8 mouse cellular contexts compared by ENCODE assay signal in the genomic region with DNA sequence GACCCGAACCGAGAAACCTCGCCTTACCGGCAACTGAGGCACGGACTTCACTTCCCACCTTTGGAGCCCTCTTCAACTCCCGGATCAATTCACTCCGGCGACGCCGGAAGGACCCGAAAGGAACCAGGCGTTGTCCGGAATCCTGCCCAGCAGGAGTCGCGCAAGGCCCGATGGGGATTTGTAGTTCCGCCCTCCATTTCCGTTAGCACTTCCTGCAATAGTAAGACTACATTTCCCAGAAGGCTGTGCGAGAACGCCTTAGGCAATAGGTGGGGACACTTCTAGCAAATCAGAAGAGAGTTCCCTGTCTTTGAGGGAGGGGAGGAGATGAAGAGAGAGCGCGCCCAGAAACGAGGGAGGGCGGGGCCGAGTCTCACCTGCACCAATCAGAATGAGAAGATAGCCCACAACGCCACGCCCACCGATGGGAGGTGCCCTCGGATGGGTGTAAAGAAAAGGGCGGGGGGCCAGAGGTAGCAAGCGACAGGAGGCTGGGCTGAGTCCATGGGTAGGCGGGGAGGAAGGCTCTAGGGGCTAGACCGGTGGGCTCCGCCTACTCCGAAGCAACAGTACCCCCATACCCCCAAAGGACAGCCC. TPM values are rescaled to one million over a fixed set of nuclear protein-coding genes. Genes with fewer than 3 reads are reported as not detected.
DNase-seq lines count a peak whose midpoint lies in the region; ATAC-seq and TF ChIP-seq lines count a peak whose summit lies in the region.

A gene (minus strand): TSS at position 162 of the 597 bp plus-strand sequence.

- H3K27ac ChIP-seq in MEL (ENCODE audit: control insufficient read depth, low read depth, low read length) = peak within 1 kb of the TSS; percentile 22
- peak within 1 kb of the TSS; percentile 85 for H3K27ac ChIP-seq in cerebellum, adult 2 months (ENCODE audit: insufficient read depth, low read length)
- peak within 1 kb of the TSS; percentile 83 for H3K27ac ChIP-seq in forebrain, postnatal 0 days (ENCODE audit: low read depth, low read length)
- peak within 1 kb of the TSS; percentile 84 for H3K27ac ChIP-seq in lung, embryonic 15.5 days

- H3K27me3 ChIP-seq in MEL (ENCODE audit: control insufficient read depth in 1 of 2, insufficient read depth in 2 of 2, low read length in 2 of 2) = no peaks in the 10 kb centered on the region; a peak in 1 of 4 replicates
- H3K27me3 ChIP-seq in cerebellum, adult 2 months (ENCODE audit: control insufficient read depth, insufficient read depth, low read length) = no peaks in the 10 kb centered on the region
- H3K27me3 ChIP-seq in forebrain, postnatal 0 days (ENCODE audit: insufficient read depth, low read length) = no peaks in the 10 kb centered on the region
- no peaks in the 10 kb centered on the region for H3K27me3 ChIP-seq in lung, embryonic 15.5 days

- H3K4me1 ChIP-seq in MEL (ENCODE audit: control insufficient read depth in 1 of 2, insufficient read depth in 2 of 2, low read length in 2 of 2) = peaks cover 0 to 7% of the 10 kb centered on the region in 2 experiments
- H3K4me1 ChIP-seq in cerebellum, adult 2 months (ENCODE audit: control insufficient read depth, insufficient read depth, low read length) = no peaks in the 10 kb centered on the region
- 0 out of 2 replicates have a peak, but pooled peaks cover 3% of the 10 kb centered on the region for H3K4me1 ChIP-seq in forebrain, postnatal 0 days (ENCODE audit: insufficient read depth)
- peaks cover 11% of the 10 kb centered on the region for H3K4me1 ChIP-seq in lung, embryonic 15.5 days

- TF ChIP-seq EP300 in MEL (IDR thresholded peaks at IDR 0.05; ENCODE audit: low read depth in 1 of 2, low read length in 2 of 2) = no peak

- peak within 1 kb of the TSS; percentile 80 for H3K9ac ChIP-seq in MEL (ENCODE audit: control insufficient read depth, low read depth, low read length, poor library complexity, severe bottlenecking)
- H3K9ac ChIP-seq in forebrain, postnatal 0 days = peak within 1 kb of the TSS; percentile 76
- H3K9ac ChIP-seq in lung, embryonic 15.5 days = peak within 1 kb of the TSS; percentile 87

- H3K4me3 ChIP-seq in MEL (ENCODE audit: control insufficient read depth in 1 of 2, insufficient read depth in 1 of 2, low read depth in 2 of 2, low read length in 2 of 2) = peak within 1 kb of the TSS; percentile 87 to 90
- H3K4me3 ChIP-seq in cerebellum, adult 2 months (replicated peaks; ENCODE audit: insufficient read depth, low read depth, low read length) = peak within 1 kb of the TSS; percentile 87
- peak within 1 kb of the TSS; percentile 75 for H3K4me3 ChIP-seq in forebrain, postnatal 0 days (ENCODE audit: low read depth, low read length)
- peak within 1 kb of the TSS; percentile 81 for H3K4me3 ChIP-seq in lung, embryonic 15.5 days

- peak within 1 kb of the TSS; percentile 63 for H3K4me2 ChIP-seq in forebrain, postnatal 0 days (ENCODE audit: low read depth)
- peak within 1 kb of the TSS; percentile 77 for H3K4me2 ChIP-seq in lung, embryonic 15.5 days

- no peaks in the 10 kb centered on the region for H3K9me3 ChIP-seq in MEL (replicated peaks; ENCODE audit: insufficient read depth, low read length)
- H3K9me3 ChIP-seq in forebrain, postnatal 0 days (ENCODE audit: low read length) = no peaks in the 10 kb centered on the region
- no peaks in the 10 kb centered on the region for H3K9me3 ChIP-seq in lung, embryonic 15.5 days

- no peak for TF ChIP-seq CTCF in MEL (IDR thresholded peaks at IDR 0.05 in 2 of 3, conservative IDR thresholded peaks at IDR 0.05 in 1 of 3; ENCODE audit: control insufficient read depth in 1 of 3, insufficient read depth in 1 of 3, low read depth in 2 of 3, low read length in 3 of 3, poor library complexity in 1 of 3, severe bottlenecking in 1 of 3)
- no peak for TF ChIP-seq CTCF in cerebellum, adult 2 months (IDR thresholded peaks at IDR 0.05; ENCODE audit: borderline replicate concordance, insufficient read depth, low read depth, low read length)
- peak; percentile 55 for TF ChIP-seq CTCF in forebrain, postnatal 0 days (IDR thresholded peaks at IDR 0.05; ENCODE audit: low read depth)

- WGBS in cerebellum, adult 2 months = under 1% methylated on average over 35 of the region's 35 CpGs
- WGBS in forebrain, postnatal 0 days = under 1% methylated on average over 35 of the region's 35 CpGs
- under 1% methylated on average over 35 of the region's 35 CpGs for WGBS in lung, embryonic 15.5 days

- DNase-seq in MEL (ENCODE audit: low read depth, low spot score) = peak; percentile 99
- DNase-seq in cerebellum, adult 2 months = peak; percentile 99 to 100
- peak; percentile 99 for DNase-seq in forebrain, postnatal 0 days
- peak; percentile 99 for DNase-seq in heart, postnatal 4 days
- peak; percentile 99 to 100 for DNase-seq in layer of hippocampus, adult 8-10 months (ENCODE audit: low spot score in 2 of 2)
- peak; percentile 99 for DNase-seq in ovary, adult 18-20 months (ENCODE audit: low spot score)
- DNase-seq in thymus, postnatal 0 days (ENCODE audit: low spot score) = peak; percentile 100

- TF ChIP-seq POLR2A in MEL (IDR thresholded peaks at IDR 0.05; ENCODE audit: control insufficient read depth in 1 of 2, insufficient read depth in 1 of 2, low read depth in 1 of 2, low read length in 2 of 2, poor library complexity in 1 of 2) = peak in 1 of 2 experiments; percentile 74; a peak in 2 of 4 replicates
- TF ChIP-seq POLR2A in cerebellum, adult 2 months (IDR thresholded peaks at IDR 0.05; ENCODE audit: borderline replicate concordance, insufficient read depth, low read length) = peak; percentile 50; the same call in 1 of the 2 replicates

- peak; percentile 95 for ATAC-seq in forebrain, postnatal 0 days
- peak; percentile 97 for ATAC-seq in lung, embryonic 15.5 days (ENCODE audit: borderline replicate concordance, extremely low read depth, low FRiP score, low TSS enrichment)

- peaks cover 0 to 22% of the 10 kb centered on the region in 2 experiments; a peak in 2 of 4 replicates for H3K36me3 ChIP-seq in MEL (ENCODE audit: control insufficient read depth in 1 of 2, insufficient read depth in 2 of 2, low read length in 2 of 2)
- no peaks in the 10 kb centered on the region for H3K36me3 ChIP-seq in forebrain, postnatal 0 days (ENCODE audit: insufficient read depth)
- no peaks in the 10 kb centered on the region for H3K36me3 ChIP-seq in lung, embryonic 15.5 days

- no peak for TF ChIP-seq RAD21 in MEL (IDR thresholded peaks at IDR 0.05; ENCODE audit: low read depth, low read length)

- H3K79me2 ChIP-seq in MEL (ENCODE audit: control insufficient read depth, insufficient read depth, low read length, poor library complexity) = peaks cover 24% of the 10 kb centered on the region

TF ChIP-seq in MEL, 35 proteins besides CTCF, POLR2A, EP300 and RAD21 (continues in another document):
- peak; percentile 65 for TF ChIP-seq NELFE (IDR thresholded peaks at IDR 0.05; ENCODE audit: low read depth, low read length)
- no peak for TF ChIP-seq MAFK (IDR thresholded peaks at IDR 0.05; ENCODE audit: borderline replicate concordance, low read depth, low read length)
- no peak for TF ChIP-seq POLR2AphosphoS5 (IDR thresholded peaks at IDR 0.05; ENCODE audit: borderline replicate concordance, low read depth, low read length)
- no peak for TF ChIP-seq CHD2 (IDR thresholded peaks at IDR 0.05; ENCODE audit: low read length)
- TF ChIP-seq ZC3H11A (IDR thresholded peaks at IDR 0.05; ENCODE audit: low read depth, low read length) = no peak
- TF ChIP-seq GABPA (IDR thresholded peaks at IDR 0.05; ENCODE audit: low read depth, low read length) = no peak
- no peak for TF ChIP-seq USF1 (IDR thresholded peaks at IDR 0.05; ENCODE audit: low read depth, low read length)
- TF ChIP-seq ZNF384 (IDR thresholded peaks at IDR 0.05; ENCODE audit: low read depth, low read length) = no peak
- TF ChIP-seq MYC (IDR thresholded peaks at IDR 0.05; ENCODE audit: low read depth, low read length) = no peak
- no peak for TF ChIP-seq NRF1 (IDR thresholded peaks at IDR 0.05; ENCODE audit: insufficient read depth, low read depth, low read length, poor library complexity, severe bottlenecking)
- no peak for TF ChIP-seq MAX (IDR thresholded peaks at IDR 0.05; ENCODE audit: low read length)
- TF ChIP-seq USF2 (IDR thresholded peaks at IDR 0.05; ENCODE audit: borderline replicate concordance in 1 of 2, insufficient read depth in 1 of 2, low read depth in 1 of 2, low read length in 2 of 2) = no peak
- TF ChIP-seq RCOR1 (IDR thresholded peaks at IDR 0.05; ENCODE audit: low read depth, low read length) = no peak
- peak; percentile 49 for TF ChIP-seq MAZ (IDR thresholded peaks at IDR 0.05; ENCODE audit: low read depth, low read length)
- TF ChIP-seq KAT2A (conservative IDR thresholded peaks at IDR 0.05; ENCODE audit: low read depth, low read length) = peak; percentile 92
- TF ChIP-seq E2F4 (IDR thresholded peaks at IDR 0.05; ENCODE audit: borderline replicate concordance, low read depth, low read length) = no peak
- TF ChIP-seq SMC3 (IDR thresholded peaks at IDR 0.05; ENCODE audit: low read depth, low read length) = no peak
- TF ChIP-seq BHLHE40 (IDR thresholded peaks at IDR 0.05; ENCODE audit: borderline replicate concordance, low read depth, low read length) = no peak
- TF ChIP-seq CHD1 (IDR thresholded peaks at IDR 0.05; ENCODE audit: low read depth, low read length) = no peak
- TF ChIP-seq SIN3A (IDR thresholded peaks at IDR 0.05; ENCODE audit: low read length) = peak; percentile 89
- TF ChIP-seq MXI1 (IDR thresholded peaks at IDR 0.05; ENCODE audit: low read depth, low read length) = peak; percentile 32; the same call in 1 of the 2 replicates
- TF ChIP-seq HCFC1 (IDR thresholded peaks at IDR 0.05; ENCODE audit: low read depth, low read length) = peak; percentile 98
- no peak for TF ChIP-seq UBTF (IDR thresholded peaks at IDR 0.05; ENCODE audit: borderline replicate concordance, insufficient read depth, low read depth, low read length)
- no peak for TF ChIP-seq ZMIZ1 (IDR thresholded peaks at IDR 0.05; ENCODE audit: low read depth, low read length)
- no peak for TF ChIP-seq TAL1 (IDR thresholded peaks at IDR 0.05; ENCODE audit: low read length)

RNA-seq across cellular contexts. Expression of the gene that starts here (rescaled TPM):
- 42.8 and 47.1 TPM in 2 replicates for total RNA-seq in MEL (2012; rRNA removed)
- polyA plus RNA-seq in MEL (2012; ENCODE audit: insufficient read depth in 1 of 2, insufficient read length in 2 of 2, low read depth in 1 of 2, low replicate concordance in 2 of 2, missing spikeins in 1 of 2) = 100 to 1,000 TPM in 1 of 2 experiments, 10 to 100 TPM in 1; 41.4 to 110 TPM
- polyA plus RNA-seq in cerebellum, adult 2 months (2012; rRNA removed) = 39.9 and 41.7 TPM in 2 replicates
- total RNA-seq in forebrain, postnatal 0 days (2014; rRNA removed) = 65.7 and 71.9 TPM in 2 replicates
- polyA plus RNA-seq in forebrain, postnatal 0 days (2015; fragmentation: Nextera tagmentation; extraction: Ambion mirVana) = 98.0 and 110 TPM in 2 replicates
- 10 to 100 TPM; 31.0 to 41.1 TPM for total RNA-seq in heart, postnatal 4 days (2021)
- 10 to 100 TPM; 59.7 to 67.4 (median 63.0) TPM for total RNA-seq in layer of hippocampus, adult 8-10 months (2022)
- polyA plus RNA-seq in lung, embryonic 15.5 days (2015; fragmentation: Nextera tagmentation; extraction: Ambion mirVana) = 86.7 and 92.1 TPM in 2 replicates
- 147 and 150 TPM in 2 replicates for polyA plus RNA-seq in thymus, postnatal 0 days (2015; fragmentation: Nextera tagmentation; extraction: Ambion mirVana)

Comparison
In these comparisons a context has a peak if more than half of its experiments do, and no peak if none do; other contexts are left out.
1. Peak in every context shown above with its lines: DNase-seq, ATAC-seq, H3K4me3 ChIP-seq and H3K27ac ChIP-seq.
2. H3K27ac ChIP-seq: peak in every context shown above with its lines; median percentile 85 in cerebellum, adult 2 months; 84 in lung, embryonic 15.5 days; 83 in forebrain, postnatal 0 days; 22 in MEL.